Mouse (Mus musculus) lung, adult 2 months (tissue): ENCODE measurements around the gene Psmb7. TPM values are rescaled to one million over a fixed set of nuclear protein-coding genes. Genes with fewer than 3 reads are reported as not detected.

ENCODE experiments used
- DNase-seq: peaks from one replicate; pipeline ENCODE4 v3.0.0; 2022
- H3K4me1 ChIP-seq: fragments of 200-500 bp; 2 replicates; pipeline ENCODE4 v1.6.1; 2011; ENCODE audit warnings: low read length; ENCODE audit not compliant: control insufficient read depth, insufficient read depth
- H3K4me3 ChIP-seq: fragments of 200-500 bp; replicated peaks from 2 replicates; pipeline ENCODE3; 2011; ENCODE audit warnings: low read depth, mild to moderate bottlenecking, control low read depth, low read length; ENCODE audit errors: extremely low read depth
- CTCF ChIP-seq: fragments of 200-500 bp; IDR thresholded peaks from 2 replicates; pipeline ENCODE4 v1.5.1; 2011; ENCODE audit warnings: mild to moderate bottlenecking, low read length, control low read depth; ENCODE audit not compliant: insufficient read depth
- POLR2A ChIP-seq: fragments of 200-500 bp; IDR thresholded peaks from 2 replicates; pipeline ENCODE4 v1.6.1; 2011; ENCODE audit warnings: low read depth, mild to moderate bottlenecking, control low read depth, low read length, borderline replicate concordance; ENCODE audit errors: extremely low read depth
- WGBS: fragments of 180-500 bp; shearing (Covaris S2); methylation state at CpG from one replicate; pipeline ENCODE4 v1.1.7; 2018; 5-methylcytosine and 5-hydroxymethylcytosine counted together
- polyA plus RNA-seq: library from polyadenylated mRNA; depleted of rRNA; stranded (reverse); fragments of >200 nt; gene quantifications from 2 replicates; pipeline ENCODE4 v1.2.3, GENCODE M21; 2012; rRNA removed

The Psmb7 gene
- polyA plus RNA-seq, 1 experiment, result 69.8 TPM

GRCm38 (mm10) chr2:38543158-38543557 is 100.7 kb downstream of the Psmb7 start:
- DNase-seq, result no peak
- TF ChIP-seq POLR2A (no peak), CTCF (no peak)
- H3K4me3 ChIP-seq, result no peak overlapping the region
- 90% methylated on average over 2 of the region's 2 CpGs for WGBS
- H3K4me1 ChIP-seq, result peaks cover 18% of the 10 kb centered on the region

- Histone ChIP-seq H3K4me3 (no peak overlapping the region), H3K4me1 (peaks cover 18% of the 10 kb centered on the region)
- WGBS, result 13% methylated on average over 1 of the region's 1 CpGs
- TF ChIP-seq CTCF, result no peak
- no peak for TF ChIP-seq POLR2A
- no peak for DNase-seq
These were observed 101.5 kb downstream of the Psmb7 start for GRCm38 (mm10) chr2:38542366-38542765.

GRCm38 (mm10) chr2:38541570-38541969 is 102.3 kb downstream of the Psmb7 start:
- Histone ChIP-seq H3K4me1 (peaks cover 16% of the 10 kb centered on the region), H3K4me3 (no peak overlapping the region)
- TF ChIP-seq POLR2A (no peak), CTCF (no peak)
- 83% methylated on average over 1 of the region's 1 CpGs for WGBS
- DNase-seq, result no peak

GRCm38 (mm10) chr2:38541101-38541500 is 102.8 kb downstream of the Psmb7 start:
- 84% methylated on average over 3 of the region's 3 CpGs for WGBS
- no peak for DNase-seq
- Histone ChIP-seq H3K4me3 (no peak overlapping the region), H3K4me1 (peaks cover 14% of the 10 kb centered on the region)
- TF ChIP-seq CTCF, result no peak
- TF ChIP-seq POLR2A, result no peak

- peaks cover 14% of the 10 kb centered on the region for H3K4me1 ChIP-seq
These were observed 103.2 kb downstream of the Psmb7 start for GRCm38 (mm10) chr2:38540666-38541065.

GRCm38 (mm10) chr2:38539677-38540076 is 104.2 kb downstream of the Psmb7 start:
- WGBS, result 74% methylated on average over 9 of the region's 9 CpGs
- Histone ChIP-seq H3K4me3 (no peak overlapping the region), H3K4me1 (peaks cover 15% of the 10 kb centered on the region)
- TF ChIP-seq POLR2A (no peak), CTCF (no peak)
- DNase-seq, result no peak

More at GRCm38 (mm10) chr2:38540666-38541065, 103.2 kb downstream of the Psmb7 start:
- TF ChIP-seq CTCF, result no peak
- TF ChIP-seq POLR2A, result no peak
- 88% methylated on average over 6 of the region's 6 CpGs for WGBS
- H3K4me3 ChIP-seq, result no peak overlapping the region
- DNase-seq, result no peak

Other genes with a start within 250 kb of the Psmb7 start
- gene Nek6, start 132.4 kb downstream of the Psmb7 start, polyA plus RNA-seq, result 25.8 and 27.6 TPM in 2 replicates
- 0.04 TPM in 1 of 2 replicates, not detected in the other for gene Nr5a1, start 70.5 kb upstream of the Psmb7 start, polyA plus RNA-seq